Mouse (Mus musculus) forebrain, embryonic 10.5 days (tissue): Measurements from ENCODE around the gene Cript. TPM values are rescaled to one million over a fixed set of nuclear protein-coding genes. Genes with fewer than 3 reads are reported as not detected.

Experiments
- DNase-seq: peaks from one replicate; pipeline ENCODE4 v3.0.0-alpha.2; 2017; ENCODE audit warnings: low spot score; ENCODE audit errors: extremely low spot score
- H3K27ac ChIP-seq: fragments of 300-500 bp; sonication (generic); 2 replicates; pipeline ENCODE4 v1.5.1; 2016; ENCODE audit warnings: mild to moderate bottlenecking
- H3K27me3 ChIP-seq: fragments of 300-500 bp; sonication (generic); 2 replicates; pipeline ENCODE4 v1.6.1; 2016; ENCODE audit warnings: mild to moderate bottlenecking; ENCODE audit not compliant: poor library complexity, severe bottlenecking
- H3K36me3 ChIP-seq: fragments of 300-500 bp; sonication (generic); replicated peaks from 2 replicates; pipeline ENCODE4 v1.6.1; 2016; ENCODE audit warnings: mild to moderate bottlenecking, moderate library complexity
- H3K4me1 ChIP-seq: fragments of 300-500 bp; sonication (generic); 2 replicates; pipeline ENCODE4 v1.6.1; 2016
- H3K4me3 ChIP-seq: fragments of 300-500 bp; sonication (generic); 2 replicates; pipeline ENCODE4 v1.5.1; 2016; ENCODE audit warnings: mild to moderate bottlenecking, moderate library complexity
- H3K9me3 ChIP-seq: fragments of 300-500 bp; sonication (generic); 2 replicates; pipeline ENCODE4 v1.6.1; 2016; ENCODE audit warnings: mild to moderate bottlenecking, moderate library complexity
- WGBS: fragments of 180-500 bp; shearing (Covaris S2); methylation state at CpG from one replicate; pipeline ENCODE4 v1.1.7; 2016; 5-methylcytosine and 5-hydroxymethylcytosine counted together
- polyA plus RNA-seq: library from polyadenylated mRNA; unstranded; fragments of >200 nt; fragmentation: Nextera tagmentation; extraction: Ambion mirVana; gene quantifications from 2 replicates; pipeline ENCODE4 v1.2.1, GENCODE M21; 2016

The Cript gene
- polyA plus RNA-seq: 142 and 143 TPM in 2 replicates

- Histone ChIP-seq H3K27me3 (no peaks in the 10 kb centered on the region), H3K4me1 (peaks cover 28% of the 10 kb centered on the region), H3K27ac (peak within 1 kb of the TSS; percentile 87), H3K36me3 (peaks cover 36% of the 10 kb centered on the region), H3K9me3 (no peaks in the 10 kb centered on the region), H3K4me3 (peak within 1 kb of the TSS; percentile 98)
- peak; percentile 98 for DNase-seq
- under 1% methylated on average over 43 of the region's 43 CpGs for WGBS
Observed at GRCm38 (mm10) chr17:87025269-87025949, at the start of gene Cript, which contains the start of gene Pigf. TSS of gene Cript (plus strand) at chr17:87025550. TSS of gene Pigf (minus strand) at chr17:87025406.

DNA sequence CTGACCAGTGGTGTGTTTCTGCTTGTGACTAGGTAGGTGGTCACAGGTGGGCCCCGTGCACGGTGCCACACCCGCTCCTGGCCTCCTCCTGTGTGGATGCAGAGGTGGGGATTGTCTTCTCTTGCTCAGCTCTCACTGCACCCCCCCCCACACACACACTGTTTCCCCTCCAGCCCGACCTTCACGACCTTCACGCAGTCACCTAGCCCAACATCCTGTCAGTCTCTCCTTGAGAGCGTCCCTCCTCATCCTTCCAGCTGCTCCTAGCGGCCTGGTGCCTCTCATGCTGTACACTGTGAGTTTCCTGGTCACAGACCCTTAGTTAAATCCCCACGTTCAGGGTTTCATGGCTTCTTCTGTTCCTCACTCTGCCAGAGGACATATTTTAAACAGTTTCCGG, 49.0 kb upstream of the Cript start:
- Histone ChIP-seq H3K36me3 (peaks cover 59% of the 10 kb centered on the region), H3K9me3 (no peaks in the 10 kb centered on the region), H3K27me3 (no peaks in the 10 kb centered on the region), H3K4me1 (no peaks in the 10 kb centered on the region), H3K27ac (no peak overlapping the region), H3K4me3 (no peak overlapping the region)
- 86% methylated on average over 10 of the region's 10 CpGs for WGBS
- no peak for DNase-seq

DNA sequence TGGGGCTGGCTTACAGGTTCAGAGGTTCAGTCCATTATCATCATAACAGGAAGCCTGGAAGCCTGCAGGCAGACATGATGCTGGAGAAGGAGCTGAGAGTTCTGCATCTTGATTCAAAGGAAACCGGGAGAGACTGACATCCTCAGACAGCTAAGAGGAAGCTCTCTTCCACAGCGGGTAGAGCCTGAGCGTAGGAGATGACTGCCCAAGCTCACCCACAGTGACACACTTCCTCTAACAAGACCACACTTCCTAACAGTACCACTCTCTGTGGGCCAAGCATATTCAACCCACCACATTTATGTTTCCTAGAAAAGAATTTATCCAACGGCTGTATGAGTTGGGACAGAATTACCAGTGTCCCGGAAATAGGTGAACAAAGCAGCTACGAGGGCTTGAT, 46.9 kb upstream of the Cript start:
- no peaks in the 10 kb centered on the region for H3K9me3 ChIP-seq
- H3K4me1 ChIP-seq: no peaks in the 10 kb centered on the region
- 89% methylated on average over 6 of the region's 6 CpGs for WGBS
- no peaks in the 10 kb centered on the region for H3K27me3 ChIP-seq
- peaks cover 57% of the 10 kb centered on the region for H3K36me3 ChIP-seq
- no peak overlapping the region for H3K4me3 ChIP-seq
- no peak for DNase-seq
- H3K27ac ChIP-seq: no peak overlapping the region

GRCm38 (mm10) chr17:86981205-86981604, 44.1 kb upstream of the Cript start:
- Histone ChIP-seq H3K27me3 (no peaks in the 10 kb centered on the region), H3K4me3 (no peak overlapping the region), H3K9me3 (no peaks in the 10 kb centered on the region), H3K27ac (no peak overlapping the region), H3K4me1 (peaks cover 11% of the 10 kb centered on the region), H3K36me3 (peaks cover 34% of the 10 kb centered on the region)
- DNase-seq: no peak
- WGBS: 90% methylated on average over 1 of the region's 1 CpGs

DNA sequence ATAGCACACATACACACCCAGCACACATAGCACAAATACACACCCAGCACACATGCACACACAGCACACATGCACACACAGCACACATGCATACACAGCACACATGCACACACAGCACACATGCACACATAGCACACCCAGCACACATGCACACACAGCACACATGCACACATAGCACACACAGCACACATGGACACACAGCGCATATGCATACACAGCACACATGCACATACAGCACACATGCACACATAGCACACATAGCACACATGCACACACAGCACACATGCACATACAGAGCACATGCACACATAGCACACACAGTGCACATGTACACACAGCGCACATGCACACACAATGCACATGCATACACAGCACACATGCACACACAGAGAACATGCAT, 43.6 kb upstream of the Cript start:
- H3K36me3 ChIP-seq: peaks cover 30% of the 10 kb centered on the region
- no peaks in the 10 kb centered on the region for H3K9me3 ChIP-seq
- H3K27ac ChIP-seq: no peak overlapping the region
- 95% methylated on average over 2 of the region's 2 CpGs for WGBS
- no peak overlapping the region for H3K4me3 ChIP-seq
- peaks cover 16% of the 10 kb centered on the region for H3K4me1 ChIP-seq
- H3K27me3 ChIP-seq: no peaks in the 10 kb centered on the region
- no peak for DNase-seq

DNA sequence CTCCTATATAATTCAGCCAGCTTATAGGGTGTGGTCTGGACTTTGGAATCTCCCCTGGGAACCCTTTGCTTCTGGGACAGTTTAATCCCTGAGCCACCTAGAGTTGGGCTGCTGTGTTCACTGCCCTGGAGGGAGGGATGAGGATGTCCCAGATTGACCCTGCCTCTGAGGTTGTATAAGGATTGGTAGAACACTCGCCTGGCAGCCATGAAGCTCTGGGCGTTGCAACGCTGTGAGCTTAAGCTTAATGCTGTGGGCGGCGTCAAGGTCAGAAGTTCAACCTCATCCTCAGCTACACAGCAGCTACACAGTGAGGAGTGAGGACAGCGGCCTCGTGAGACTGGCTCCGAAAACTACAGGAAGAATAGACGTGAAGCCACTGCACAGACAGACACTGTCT, 42.9 kb upstream of the Cript start:
- DNase-seq: no peak
- WGBS: 73% methylated on average over 9 of the region's 9 CpGs
- no peaks in the 10 kb centered on the region for H3K9me3 ChIP-seq
- H3K36me3 ChIP-seq: peaks cover 30% of the 10 kb centered on the region
- no peak overlapping the region for H3K27ac ChIP-seq
- no peaks in the 10 kb centered on the region for H3K27me3 ChIP-seq
- no peak overlapping the region for H3K4me3 ChIP-seq
- H3K4me1 ChIP-seq: peaks cover 23% of the 10 kb centered on the region

DNA sequence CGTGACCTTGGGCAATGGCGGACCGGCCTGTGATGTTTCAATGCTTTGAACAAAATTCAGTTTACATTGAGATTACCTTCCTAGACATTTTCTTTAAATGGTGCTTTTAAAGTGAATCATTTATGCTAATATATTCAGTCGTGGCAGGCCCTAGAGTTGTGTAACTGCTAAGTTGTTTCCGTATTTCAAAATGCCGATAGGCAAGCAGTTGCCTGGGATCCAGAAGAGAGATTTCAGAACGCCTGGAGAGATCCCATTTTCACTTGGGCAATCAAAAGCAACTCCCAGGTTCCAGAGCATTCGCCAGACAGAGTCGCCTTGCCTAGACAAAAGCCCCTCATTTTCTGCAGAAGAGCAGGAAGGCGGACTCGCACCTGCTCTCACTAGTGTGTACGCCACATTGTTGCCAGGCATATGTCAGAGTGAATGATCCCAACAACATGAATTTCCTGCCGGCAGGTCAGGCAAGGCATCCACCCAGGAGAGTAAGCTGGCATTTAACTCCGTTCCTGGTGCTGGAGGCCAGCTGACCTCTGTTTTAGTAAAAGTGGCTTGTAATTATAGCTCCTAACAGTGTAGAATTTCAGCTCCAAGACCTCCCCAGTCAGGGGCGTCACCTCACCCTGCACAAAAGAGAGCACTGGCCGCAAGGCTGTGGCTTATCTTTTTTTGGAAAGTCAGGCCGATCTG, 38.8 kb upstream of the Cript start:
- Histone ChIP-seq H3K9me3 (no peaks in the 10 kb centered on the region), H3K27me3 (no peaks in the 10 kb centered on the region), H3K4me3 (no peak overlapping the region; the same call in 1 of the 2 replicates), H3K27ac (no peak overlapping the region), H3K4me1 (peaks cover 30% of the 10 kb centered on the region), H3K36me3 (peaks cover 6% of the 10 kb centered on the region; the same call in 1 of the 2 replicates)
- WGBS: 59% methylated on average over 17 of the region's 17 CpGs
- no peak for DNase-seq

- H3K4me1 ChIP-seq: peaks cover 30% of the 10 kb centered on the region
- DNase-seq: no peak
- H3K9me3 ChIP-seq: no peaks in the 10 kb centered on the region
- H3K36me3 ChIP-seq: peaks cover 1% of the 10 kb centered on the region; the same call in 1 of the 2 replicates
- no peak overlapping the region for H3K4me3 ChIP-seq
- H3K27ac ChIP-seq: no peak overlapping the region
- no peaks in the 10 kb centered on the region for H3K27me3 ChIP-seq
- 90% methylated on average over 5 of the region's 5 CpGs for WGBS
Observed at GRCm38 (mm10) chr17:86988161-86988560, 37.2 kb upstream of the Cript start.

DNA sequence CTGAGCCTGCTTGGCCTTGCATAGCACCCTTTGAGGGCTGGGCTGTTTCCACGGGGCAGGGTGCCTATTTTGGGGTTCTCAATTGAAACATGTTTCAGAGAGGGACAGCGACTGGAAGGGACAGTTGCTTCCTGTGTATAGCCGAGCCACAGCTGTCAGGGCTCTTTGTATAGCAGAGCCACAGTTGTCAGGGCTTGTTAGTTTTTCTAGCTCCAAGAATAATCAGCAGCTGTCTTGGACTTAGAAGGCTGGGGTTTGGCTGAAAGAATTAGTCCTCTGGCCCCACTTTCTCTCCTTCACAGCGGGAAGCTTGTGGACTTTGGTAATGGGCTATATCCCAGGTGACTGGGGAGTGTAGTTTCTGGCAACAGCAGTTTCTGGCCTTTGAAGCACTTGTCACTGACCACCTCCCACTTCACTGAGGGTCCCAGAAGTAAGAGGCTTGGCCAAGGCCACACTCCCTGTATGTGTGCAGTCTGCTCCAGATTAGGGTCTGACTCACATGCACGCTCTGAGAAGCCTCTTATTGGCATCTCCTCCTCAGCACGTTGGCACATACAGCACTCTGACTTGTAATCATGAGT, 36.7 kb upstream of the Cript start:
- WGBS: 74% methylated on average over 6 of the region's 6 CpGs
- no peak overlapping the region for H3K4me3 ChIP-seq
- H3K27me3 ChIP-seq: no peaks in the 10 kb centered on the region
- no peaks in the 10 kb centered on the region for H3K9me3 ChIP-seq
- H3K27ac ChIP-seq: no peak overlapping the region
- H3K36me3 ChIP-seq: no peaks in the 10 kb centered on the region; the same call in 1 of the 2 replicates
- H3K4me1 ChIP-seq: peaks cover 30% of the 10 kb centered on the region
- no peak for DNase-seq

- Histone ChIP-seq H3K9me3 (no peaks in the 10 kb centered on the region), H3K27me3 (no peaks in the 10 kb centered on the region), H3K4me1 (peaks cover 18% of the 10 kb centered on the region), H3K27ac (no peak overlapping the region), H3K4me3 (no peak overlapping the region), H3K36me3 (peaks cover 9% of the 10 kb centered on the region)
- no peak for DNase-seq
- WGBS: 89% methylated on average over 8 of the region's 8 CpGs
Observed at GRCm38 (mm10) chr17:86991306-86991705, 34.0 kb upstream of the Cript start.

DNA sequence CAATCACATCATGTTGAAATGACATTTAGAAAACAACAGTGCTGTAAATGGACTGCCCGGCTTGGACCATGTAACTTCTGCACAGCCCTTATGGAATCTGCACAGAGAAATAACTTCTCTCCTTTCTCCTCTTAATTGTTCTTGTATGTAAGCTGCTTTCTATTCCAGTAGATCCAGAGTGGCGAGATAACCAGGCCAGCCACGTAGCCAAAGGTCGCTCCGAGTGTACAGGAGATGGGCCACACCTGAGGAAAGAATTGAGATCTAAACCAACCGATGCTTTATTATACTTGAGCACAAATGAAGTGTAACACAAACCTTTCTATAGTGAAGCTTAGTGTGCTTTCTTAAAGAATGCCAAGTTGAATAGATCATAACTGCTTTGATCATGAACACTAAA, 28.0 kb upstream of the Cript start:
- H3K27ac ChIP-seq: no peak overlapping the region
- peaks cover 39% of the 10 kb centered on the region for H3K36me3 ChIP-seq
- H3K27me3 ChIP-seq: no peaks in the 10 kb centered on the region
- DNase-seq: peak; percentile 3
- no peak overlapping the region for H3K4me3 ChIP-seq
- WGBS: 93% methylated on average over 6 of the region's 6 CpGs
- H3K9me3 ChIP-seq: no peaks in the 10 kb centered on the region
- H3K4me1 ChIP-seq: no peaks in the 10 kb centered on the region

DNA sequence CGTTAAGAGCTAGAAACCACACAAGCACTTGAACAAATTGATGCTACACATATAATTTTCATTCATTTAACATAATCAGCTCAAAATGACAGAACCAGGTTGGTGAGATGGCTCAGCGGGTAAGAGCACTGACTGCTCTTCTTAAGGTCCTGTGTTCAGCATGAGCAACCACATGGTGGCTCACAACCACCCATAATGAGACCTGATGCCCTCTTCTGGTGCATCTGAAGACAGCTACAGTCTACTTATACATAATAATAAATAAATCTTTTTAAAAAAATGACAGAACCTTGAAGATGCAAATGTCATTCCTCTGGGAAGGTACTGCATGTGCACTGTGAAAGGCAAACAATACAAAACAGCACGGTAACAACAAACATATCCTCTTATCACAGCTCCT, 16.4 kb upstream of the Cript start:
- WGBS: 90% methylated on average over 3 of the region's 3 CpGs

More for the DNA sequence above, 16.4 kb upstream of the Cript start:
- Histone ChIP-seq H3K27me3 (no peaks in the 10 kb centered on the region), H3K36me3 (peaks cover 33% of the 10 kb centered on the region), H3K4me3 (no peak overlapping the region), H3K27ac (no peak overlapping the region), H3K4me1 (no peaks in the 10 kb centered on the region), H3K9me3 (no peaks in the 10 kb centered on the region)
- no peak for DNase-seq
